Comparison of ENCODE assay signal across 8 mouse cellular contexts in genomic region chr10:76729631-76730620, GRCm38 (mm10). TPM values are rescaled to one million over a fixed set of nuclear protein-coding genes. Genes with fewer than 3 reads are reported as not detected.
DNase-seq lines count a peak whose midpoint lies in the region; ATAC-seq and TF ChIP-seq lines count a peak whose summit lies in the region.

No protein-coding gene starts in this region.

- H3K27me3 ChIP-seq in heart, adult 2 months (ENCODE audit: control insufficient read depth, insufficient read depth, low read length): no peaks in the 10 kb centered on the region
- no peaks in the 10 kb centered on the region for H3K27me3 ChIP-seq in stomach, embryonic 15.5 days (replicated peaks)

- no peak for TF ChIP-seq EP300 in heart, adult 2 months (IDR thresholded peaks at IDR 0.05; ENCODE audit: insufficient read depth, low read depth, low read length)

- peak overlapping the region; percentile 68 for H3K27ac ChIP-seq in heart, adult 2 months
- peak overlapping the region; percentile 1; the same call in 1 of the 2 replicates for H3K27ac ChIP-seq in stomach, embryonic 15.5 days

- no peaks in the 10 kb centered on the region for H3K36me3 ChIP-seq in heart, adult 2 months (ENCODE audit: control insufficient read depth, insufficient read depth, low read length)
- H3K36me3 ChIP-seq in stomach, embryonic 15.5 days: no peaks in the 10 kb centered on the region

- WGBS in heart, adult 2 months: 67% methylated on average over 19 of the region's 19 CpGs
- 76% methylated on average over 19 of the region's 19 CpGs for WGBS in stomach, embryonic 15.5 days

- intact Hi-C loops in heart, adult 2 months (cut with DNase I): no loop called here
- intact Hi-C loops in left cerebral cortex, postnatal 10 days (cut with DNase I): loop anchor here (5.0 to 10.0 kb wide), 3 partner anchors 108 to 263 kb away; partner anchors contain the start of genes Col6a2, Mcm3ap and Ybey

- no peak for TF ChIP-seq CTCF in heart, adult 2 months (IDR thresholded peaks at IDR 0.05)

- H3K4me2 ChIP-seq in stomach, embryonic 15.5 days: no peak overlapping the region

- H3K9me3 ChIP-seq in stomach, embryonic 15.5 days: no peaks in the 10 kb centered on the region

- peak overlapping the region; percentile 33; the same call in 1 of the 2 replicates for H3K9ac ChIP-seq in heart, adult 2 months (ENCODE audit: low read depth, low read length)
- H3K9ac ChIP-seq in stomach, embryonic 15.5 days: no peak overlapping the region

- H3K4me1 ChIP-seq in heart, adult 2 months (ENCODE audit: control insufficient read depth, insufficient read depth, low read length): peaks cover 18% of the 10 kb centered on the region
- peaks cover 28% of the 10 kb centered on the region for H3K4me1 ChIP-seq in stomach, embryonic 15.5 days

- TF ChIP-seq POLR2A in heart, adult 2 months (IDR thresholded peaks at IDR 0.05; ENCODE audit: insufficient read depth, low read depth, low read length): no peak

- no peaks in the 10 kb centered on the region for H3K79me2 ChIP-seq in heart, adult 2 months (replicated peaks; ENCODE audit: control insufficient read depth, insufficient read depth, low read length)

- ATAC-seq in stomach, embryonic 15.5 days (ENCODE audit: insufficient read depth, low FRiP score, low read depth): no peak
- no peak for ATAC-seq in activated CD4-positive, CD25-positive, alpha-beta regulatory T cell, adult 4 months

- H3K4me3 ChIP-seq in heart, adult 2 months: no peak overlapping the region
- H3K4me3 ChIP-seq in stomach, embryonic 15.5 days (replicated peaks): no peak overlapping the region

- DNase-seq in spleen, postnatal 4 days (ENCODE audit: low spot score in 2 of 2): peak; percentile 8 to 49
- DNase-seq in spleen, postnatal 14 days (ENCODE audit: low spot score in 2 of 2): no peak
- DNase-seq in heart, adult 2 months: peak; percentile 65 to 74
- peak; percentile 55 to 73 for DNase-seq in left cerebral cortex, postnatal 10 days (ENCODE audit: extremely low spot score in 1 of 2, low spot score in 2 of 2)
- no peak for DNase-seq in cerebellum, adult 11 months
- no peak for DNase-seq in embryo, embryonic 9.5 days (ENCODE audit: extremely low spot score)

RNA-seq across cellular contexts. Expression of gene Col6a1, which starts 4.0 kb away (rescaled TPM):
- 10 to 100 TPM; 30.5 to 52.4 TPM for total RNA-seq in heart, adult 2 months (2021)
- 75.5 and 95.3 TPM in 2 replicates for polyA plus RNA-seq in heart, adult 2 months (2012; rRNA removed)
- total RNA-seq in left cerebral cortex, postnatal 10 days (2021): 10 to 100 TPM; 32.0 to 34.3 TPM
- 326 and 336 TPM in 2 replicates for polyA plus RNA-seq in stomach, embryonic 15.5 days (2015; fragmentation: Nextera tagmentation; extraction: Ambion mirVana)
- polyA plus RNA-seq in activated CD4-positive, CD25-positive, alpha-beta regulatory T cell, adult 4 months (2017; shearing (Covaris generic)): not detected

Comparison
In these comparisons a context has a peak if more than half of its experiments do, and no peak if none do; other contexts are left out.
1. DNase-seq: peak in spleen, postnatal 4 days (2 of 2), heart, adult 2 months (2 of 2) and left cerebral cortex, postnatal 10 days (2 of 2); none in spleen, postnatal 14 days (0 of 2), cerebellum, adult 11 months (single experiment) and embryo, embryonic 9.5 days (single experiment).
2. RNA of gene Col6a1, which starts 4.0 kb away (polyA plus RNA-seq): 326 to 336 TPM in stomach, embryonic 15.5 days and 75.5 to 95.3 TPM in heart, adult 2 months; not detected in activated CD4-positive, CD25-positive, alpha-beta regulatory T cell, adult 4 months; every median in the first group is over 10 times any median in the second.